Mouse (Mus musculus) liver, postnatal 0 days (tissue): ENCODE measurements around the gene Sec24a. TPM values are rescaled to one million over a fixed set of nuclear protein-coding genes. Genes with fewer than 3 reads are reported as not detected.
"Not testable (repeated sequence)": the region's sequence is repeated elsewhere in the genome, so short reads cannot be mapped to it uniquely, and the experiment has no call there.

ENCODE experiments used
- ATAC-seq: fragments of 200-750 bp; cut with Nextera tagmentation; 2 replicates; pipeline ENCODE4 v1.8.0; 2017; ENCODE audit warnings: mild to moderate bottlenecking, moderate library complexity
- DNase-seq: peaks from one replicate; pipeline ENCODE4 v3.0.0-alpha.2; 2016
- H3K27ac ChIP-seq: fragments of 300-500 bp; sonication (generic); 2 replicates; pipeline ENCODE4 v1.5.1; 2014; ENCODE audit warnings: antibody characterized with exemption, moderate library complexity, mild to moderate bottlenecking, low read depth
- H3K27me3 ChIP-seq: fragments of 300-500 bp; sonication (generic); 2 replicates; pipeline ENCODE4 v1.6.1; 2014; ENCODE audit warnings: low read length, control low read depth, mixed read lengths; ENCODE audit not compliant: insufficient read depth
- H3K36me3 ChIP-seq: fragments of 300-500 bp; sonication (generic); replicated peaks from 2 replicates; pipeline ENCODE4 v1.6.1; 2014; ENCODE audit warnings: mild to moderate bottlenecking, control low read depth, low read length, moderate library complexity, mixed read lengths; ENCODE audit not compliant: insufficient read depth
- H3K4me1 ChIP-seq: fragments of 300-500 bp; sonication (generic); 2 replicates; pipeline ENCODE4 v1.6.1; 2014; ENCODE audit warnings: antibody characterized with exemption, mild to moderate bottlenecking, control low read depth; ENCODE audit not compliant: insufficient read depth
- H3K4me2 ChIP-seq: fragments of 300-500 bp; sonication (generic); 2 replicates; pipeline ENCODE4 v1.6.1; 2014; ENCODE audit warnings: low read depth, mild to moderate bottlenecking, low read length, moderate library complexity, mixed read lengths
- H3K4me3 ChIP-seq: fragments of 300-500 bp; sonication (generic); 2 replicates; pipeline ENCODE4 v1.5.1; 2014; ENCODE audit warnings: low read depth, low read length
- H3K9ac ChIP-seq: fragments of 300-500 bp; sonication (generic); replicated peaks from 2 replicates; pipeline ENCODE4 v1.6.1; 2014; ENCODE audit warnings: mild to moderate bottlenecking, moderate library complexity
- H3K9me3 ChIP-seq: fragments of 300-500 bp; sonication (generic); 2 replicates; pipeline ENCODE4 v1.6.1; 2016; ENCODE audit warnings: mild to moderate bottlenecking, control low read depth, low read length, mixed read lengths
- CTCF ChIP-seq: sonication (generic); IDR thresholded peaks from 2 replicates; pipeline ENCODE4 v1.5.1; 2016; ENCODE audit warnings: antibody characterized with exemption, low read depth
- EP300 ChIP-seq: IDR thresholded peaks from 2 replicates; pipeline ENCODE4 v1.6.1; 2016; ENCODE audit warnings: antibody characterized with exemption, low read depth, mild to moderate bottlenecking
- WGBS: fragments of 180-500 bp; shearing (Covaris S2); extraction: QIAGEN DNeasy Blood & Tissue Kit; methylation state at CpG from one replicate; pipeline ENCODE4 v1.1.7; 2014; ENCODE audit not compliant: insufficient replicate concordance; 5-methylcytosine and 5-hydroxymethylcytosine counted together
- polyA plus RNA-seq: library from polyadenylated mRNA; unstranded; fragments of >200 nt; fragmentation: Nextera tagmentation; extraction: Ambion mirVana; gene quantifications from 2 replicates; pipeline ENCODE4 v1.2.1, GENCODE M21; 2015

Gene Sec24a
- polyA plus RNA-seq, 1 experiment from 2014 or later: 15.0 TPM

DNA sequence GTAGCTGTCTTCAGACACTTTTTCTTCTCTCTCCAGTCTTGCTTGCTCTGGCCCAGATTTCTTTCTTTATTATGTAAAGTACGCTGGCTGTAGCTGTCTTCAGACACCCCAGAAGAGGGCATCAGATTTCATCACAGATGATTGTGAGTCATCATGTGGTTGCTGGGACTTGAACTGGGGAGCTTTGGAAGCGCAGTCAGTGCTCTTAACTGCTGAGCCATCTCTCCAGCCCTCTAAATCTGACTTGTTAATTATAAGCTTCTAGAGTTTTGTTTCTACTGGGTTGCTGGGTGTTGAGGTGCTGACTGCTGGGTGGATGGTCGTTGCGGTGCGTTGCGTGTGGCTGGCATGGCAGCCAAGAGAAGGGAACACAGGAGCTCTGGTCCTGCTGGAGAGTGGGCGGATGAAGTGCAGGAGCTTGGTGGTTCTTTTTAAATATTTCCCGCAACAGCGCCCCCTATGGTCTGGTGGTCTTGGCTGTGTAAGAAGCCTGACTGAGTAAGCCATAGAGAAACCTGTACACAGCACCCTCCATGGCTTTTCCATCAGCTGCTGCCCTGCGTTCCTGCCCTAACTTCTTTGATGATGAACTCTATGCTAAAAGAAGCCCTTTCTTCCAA, 59.9 kb downstream of the Sec24a start:
- DNase-seq: peak; percentile 57

DNA sequence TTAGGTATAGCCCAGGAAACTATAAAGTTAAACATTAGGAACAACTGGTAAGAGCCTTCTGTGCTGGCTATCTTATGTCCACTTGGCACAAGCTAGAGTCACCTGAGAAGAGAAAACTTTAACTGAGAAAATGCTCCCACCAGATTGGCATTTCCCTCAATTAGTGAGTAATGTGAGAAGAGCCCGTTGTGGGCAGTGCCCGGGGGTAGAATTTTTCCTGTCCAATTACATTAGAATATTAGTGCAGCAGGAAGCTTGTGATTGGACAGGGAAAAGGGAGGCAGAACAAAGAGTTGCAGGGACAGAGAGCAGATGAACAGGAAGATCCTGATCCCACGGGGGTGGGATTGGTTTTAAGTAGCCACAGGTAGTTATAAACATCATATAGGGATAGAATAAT, 60.6 kb downstream of the Sec24a start:
- H3K36me3 ChIP-seq: peaks cover 73% of the 10 kb centered on the region
- H3K9ac ChIP-seq: no peak overlapping the region
- 81% methylated on average over 3 of the region's 3 CpGs for WGBS
- no peak overlapping the region for H3K27ac ChIP-seq
- DNase-seq: no peak
- H3K4me1 ChIP-seq: no peaks in the 10 kb centered on the region
- no peaks in the 10 kb centered on the region for H3K27me3 ChIP-seq
- no peak for ATAC-seq
- H3K9me3 ChIP-seq: no peaks in the 10 kb centered on the region
- no peak for TF ChIP-seq EP300
- no peak for TF ChIP-seq CTCF
- H3K4me2 ChIP-seq: no peak overlapping the region
- no peak overlapping the region for H3K4me3 ChIP-seq

More for the DNA sequence above, 59.9 kb downstream of the Sec24a start:
- no peaks in the 10 kb centered on the region for H3K27me3 ChIP-seq
- no peak overlapping the region for H3K27ac ChIP-seq
- peaks cover 71% of the 10 kb centered on the region for H3K36me3 ChIP-seq
- ATAC-seq: no peak
- WGBS: 75% methylated on average over 10 of the region's 10 CpGs
- no peak overlapping the region for H3K4me3 ChIP-seq
- no peak overlapping the region for H3K4me2 ChIP-seq
- H3K9me3 ChIP-seq: no peaks in the 10 kb centered on the region
- TF ChIP-seq CTCF: peak; percentile 47
- no peak for TF ChIP-seq EP300
- H3K4me1 ChIP-seq: no peaks in the 10 kb centered on the region
- H3K9ac ChIP-seq: no peak overlapping the region

DNA sequence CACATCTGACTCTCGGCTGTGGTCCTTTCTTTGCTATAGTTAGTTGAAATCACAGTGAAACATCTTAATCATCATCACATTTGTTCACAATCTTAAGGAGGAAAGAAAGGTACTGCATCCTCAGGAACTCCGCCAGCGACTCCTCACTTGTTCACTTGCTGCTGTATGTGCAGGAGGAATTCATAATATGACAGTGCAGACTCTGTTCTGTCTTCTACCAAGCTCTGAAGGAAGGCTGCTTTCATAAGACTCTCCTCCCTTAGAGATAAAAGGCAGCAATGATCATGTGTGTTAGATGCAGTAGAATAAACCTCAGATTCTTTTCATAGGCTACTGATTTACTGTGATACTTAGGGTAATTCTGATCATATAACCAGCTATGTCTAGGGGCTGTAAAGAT, 68.5 kb downstream of the Sec24a start:
- WGBS: 89% methylated on average over 3 of the region's 3 CpGs
- no peak overlapping the region for H3K9ac ChIP-seq
- ATAC-seq (no peak), DNase-seq (no peak)
- no peaks in the 10 kb centered on the region for H3K9me3 ChIP-seq
- H3K4me3 ChIP-seq: no peak overlapping the region
- H3K4me1 ChIP-seq: no peaks in the 10 kb centered on the region
- no peak overlapping the region for H3K27ac ChIP-seq
- H3K27me3 ChIP-seq: no peaks in the 10 kb centered on the region
- H3K36me3 ChIP-seq: peaks cover 41% of the 10 kb centered on the region
- no peak for TF ChIP-seq CTCF
- no peak for TF ChIP-seq EP300
- no peak overlapping the region for H3K4me2 ChIP-seq

- not testable (repeated sequence) for H3K4me3 ChIP-seq, H3K36me3 ChIP-seq, H3K4me2 ChIP-seq, H3K27me3 ChIP-seq, H3K9ac ChIP-seq, DNase-seq, H3K27ac ChIP-seq, ATAC-seq, H3K9me3 ChIP-seq
- peaks cover 10% of the 10 kb centered on the region for H3K4me1 ChIP-seq
- 91% methylated on average over 1 of the region's 3 CpGs for WGBS
These were observed 72.8 kb downstream of the Sec24a start for GRCm38 (mm10) chr11:51690597-51690996.

- H3K36me3 ChIP-seq: peaks cover 5% of the 10 kb centered on the region
- DNase-seq (no peak), ATAC-seq (no peak)
- no peaks in the 10 kb centered on the region for H3K9me3 ChIP-seq
- peak overlapping the region; percentile 88 for H3K4me2 ChIP-seq
- TF ChIP-seq CTCF: no peak
- TF ChIP-seq EP300: no peak
- no peaks in the 10 kb centered on the region for H3K27me3 ChIP-seq
- H3K4me1 ChIP-seq: peaks cover 10% of the 10 kb centered on the region
- WGBS: 23% methylated on average over 6 of the region's 6 CpGs
- H3K27ac ChIP-seq: peak overlapping the region; percentile 98
- H3K4me3 ChIP-seq: peak overlapping the region; percentile 79
- H3K9ac ChIP-seq: peak overlapping the region; percentile 76
These were observed 74.1 kb downstream of the Sec24a start for GRCm38 (mm10) chr11:51689343-51689742.

GRCm38 (mm10) chr11:51688330-51689328, 74.8 kb downstream of the Sec24a start, which contains the start of gene 0610009B22Rik:
0610009B22Rik (minus strand) TSS chr11:51688874.
- H3K27ac ChIP-seq: peak within 1 kb of the TSS; percentile 98
- H3K36me3 ChIP-seq: peaks cover 5% of the 10 kb centered on the region
- under 1% methylated on average over 60 of the region's 60 CpGs for WGBS
- TF ChIP-seq CTCF (no peak), EP300 (no peak; the same call in 1 of the 2 replicates)
- H3K4me2 ChIP-seq: peak within 1 kb of the TSS; percentile 88
- no peaks in the 10 kb centered on the region for H3K9me3 ChIP-seq
- peak within 1 kb of the TSS; percentile 90 for H3K9ac ChIP-seq
- no peaks in the 10 kb centered on the region for H3K27me3 ChIP-seq
- ATAC-seq (peak; percentile 98), DNase-seq (peak; percentile 100)
- H3K4me3 ChIP-seq: peak within 1 kb of the TSS; percentile 79
- H3K4me1 ChIP-seq: peaks cover 10% of the 10 kb centered on the region
